Mouse (Mus musculus) midbrain, embryonic 14.5 days (tissue): Measurements from ENCODE around the gene Nmnat1. TPM values are rescaled to one million over a fixed set of nuclear protein-coding genes. Genes with fewer than 3 reads are reported as not detected.
"Not testable (repeated sequence)": the region's sequence is repeated elsewhere in the genome, so short reads cannot be mapped to it uniquely, and the experiment has no call there.

Experiments used
- ATAC-seq: fragments of 200-750 bp; cut with Nextera tagmentation; 2 replicates; pipeline ENCODE4 v1.8.0; 2017; ENCODE audit warnings: moderate number of reproducible peaks, moderate library complexity; ENCODE audit not compliant: low FRiP score, low TSS enrichment
- DNase-seq: peaks from one replicate; pipeline ENCODE4 v3.0.0-alpha.2; 2015
- H3K27ac ChIP-seq: fragments of 300-500 bp; sonication (generic); replicated peaks from 2 replicates; pipeline ENCODE4 v1.5.1; 2014; ENCODE audit warnings: mild to moderate bottlenecking, low read depth, low read length, moderate library complexity
- H3K27me3 ChIP-seq: fragments of 300-500 bp; sonication (generic); 2 replicates; pipeline ENCODE4 v1.6.1; 2014; ENCODE audit warnings: low read length, control low read depth, mixed read lengths; ENCODE audit not compliant: control insufficient read depth, insufficient read depth
- H3K36me3 ChIP-seq: fragments of 300-500 bp; sonication (generic); 2 replicates; pipeline ENCODE4 v1.6.1; 2014; ENCODE audit warnings: low read length, control low read depth; ENCODE audit not compliant: control insufficient read depth, insufficient read depth
- H3K4me1 ChIP-seq: fragments of 300-500 bp; sonication (generic); 2 replicates; pipeline ENCODE4 v1.6.1; 2014; ENCODE audit warnings: mild to moderate bottlenecking, antibody characterized with exemption, low read length, control low read depth; ENCODE audit not compliant: control insufficient read depth, insufficient read depth
- H3K4me2 ChIP-seq: fragments of 300-500 bp; sonication (generic); 2 replicates; pipeline ENCODE4 v1.6.1; 2014; ENCODE audit warnings: mild to moderate bottlenecking, low read length, moderate library complexity
- H3K4me3 ChIP-seq: fragments of 300-500 bp; sonication (generic); replicated peaks from 2 replicates; pipeline ENCODE4 v1.5.1; 2014; ENCODE audit warnings: low read depth, low read length
- H3K9ac ChIP-seq: fragments of 300-500 bp; sonication (generic); replicated peaks from 2 replicates; pipeline ENCODE4 v1.6.1; 2014; ENCODE audit warnings: mild to moderate bottlenecking, low read length, moderate library complexity
- H3K9me3 ChIP-seq: fragments of 300-500 bp; sonication (generic); 2 replicates; pipeline ENCODE4 v1.6.1; 2016; ENCODE audit warnings: low read length, control low read depth, mixed read lengths; ENCODE audit not compliant: control insufficient read depth
- WGBS: fragments of 180-500 bp; shearing (Covaris S2); extraction: QIAGEN DNeasy Blood & Tissue Kit; methylation state at CpG from one replicate; pipeline ENCODE4 v1.1.7; 2014; 5-methylcytosine and 5-hydroxymethylcytosine counted together
- polyA plus RNA-seq: library from polyadenylated mRNA; unstranded; fragments of >200 nt; fragmentation: Nextera tagmentation; extraction: Ambion mirVana; gene quantifications from 2 replicates; pipeline ENCODE4 v1.2.1, GENCODE M21; 2014

Gene Nmnat1
- polyA plus RNA-seq, 1 experiment from 2014 or later, result 9.4 TPM

DNA sequence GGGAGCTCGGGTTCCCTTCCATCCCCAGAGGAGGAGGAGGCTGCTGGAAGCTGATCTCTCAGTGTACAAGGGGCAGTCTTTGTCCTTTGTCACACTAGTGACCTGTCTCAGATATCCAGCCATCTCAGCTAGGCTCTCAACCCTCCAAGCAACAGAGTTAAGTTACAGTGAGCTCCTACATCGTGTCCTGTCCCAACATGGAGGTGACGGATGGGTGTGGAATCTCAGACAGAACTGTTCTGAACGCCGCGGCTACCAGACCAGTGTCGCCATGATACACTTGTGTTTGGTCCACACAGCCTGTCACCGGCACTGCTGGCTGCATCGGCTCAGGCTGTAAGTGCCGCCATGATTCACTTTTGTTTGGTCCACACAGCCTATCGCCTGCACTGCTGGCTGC, 7.9 kb downstream of the Nmnat1 start, which contains the start of gene Tmem274:
TSS of gene Tmem274 (plus strand) at position 301 of the 400 bp plus-strand sequence.
- no peaks in the 10 kb centered on the region for H3K9me3 ChIP-seq
- WGBS, result 88% methylated on average over 11 of the region's 11 CpGs

DNA sequence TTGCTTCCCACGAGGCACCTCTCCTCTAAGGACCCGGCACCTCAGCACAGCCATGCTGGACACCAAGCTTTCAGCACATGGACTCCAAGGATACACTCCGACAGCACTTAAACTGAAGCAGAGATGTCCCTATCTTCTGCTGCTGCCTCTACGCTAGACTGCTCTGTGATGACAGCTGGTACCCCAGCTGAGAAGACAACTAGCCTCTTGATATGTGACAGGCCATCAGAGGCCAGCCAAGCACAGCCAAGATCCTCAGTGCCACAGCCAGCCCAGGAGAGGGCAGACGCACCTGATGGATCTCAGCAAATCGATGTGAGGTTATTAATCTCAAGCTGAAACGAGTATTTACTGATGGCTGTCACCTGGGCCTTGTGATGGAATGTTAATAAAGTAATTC, 9.9 kb downstream of the Nmnat1 start:
- Histone ChIP-seq H3K9me3 (no peaks in the 10 kb centered on the region), H3K36me3 (peaks cover 6% of the 10 kb centered on the region; the same call in 1 of the 2 replicates), H3K4me3 (no peak overlapping the region), H3K4me2 (no peak overlapping the region), H3K4me1 (no peaks in the 10 kb centered on the region), H3K27me3 (no peaks in the 10 kb centered on the region), H3K27ac (no peak overlapping the region), H3K9ac (no peak overlapping the region)
- WGBS, result 86% methylated on average over 7 of the region's 7 CpGs
- DNase-seq (no peak), ATAC-seq (no peak)

More for the DNA sequence above, 7.9 kb downstream of the Nmnat1 start, which contains the start of gene Tmem274:
- no peak within 1 kb of the TSS for H3K9ac ChIP-seq
- H3K4me3 ChIP-seq, result no peak within 1 kb of the TSS
- H3K4me2 ChIP-seq, result no peak within 1 kb of the TSS
- H3K27me3 ChIP-seq, result no peaks in the 10 kb centered on the region
- no peak within 1 kb of the TSS for H3K27ac ChIP-seq
- ATAC-seq, result no peak
- H3K36me3 ChIP-seq, result peaks cover 6% of the 10 kb centered on the region; the same call in 1 of the 2 replicates
- no peak for DNase-seq
- no peaks in the 10 kb centered on the region for H3K4me1 ChIP-seq

DNA sequence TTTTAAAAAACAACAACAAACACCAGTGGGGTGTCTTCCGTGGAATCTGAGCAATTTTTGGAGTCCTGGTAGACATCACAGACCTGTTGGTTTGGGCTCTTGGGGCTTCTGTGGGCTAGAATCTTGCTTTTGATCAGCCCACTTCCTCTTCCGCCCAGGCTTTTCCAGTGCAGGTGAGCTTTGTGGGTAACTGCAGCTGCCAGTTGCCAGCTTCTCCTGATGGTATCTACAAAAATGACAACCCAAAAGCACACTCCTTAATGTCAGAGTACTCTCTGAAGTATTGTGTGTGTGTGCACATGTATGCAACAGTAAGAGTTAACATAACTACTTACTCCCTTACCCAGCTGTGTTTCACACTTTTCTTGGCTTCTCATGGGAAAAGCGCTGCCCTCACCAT, 15.4 kb downstream of the Nmnat1 start:
- no peak for ATAC-seq
- no peak for DNase-seq
- peaks cover 20% of the 10 kb centered on the region; the same call in 1 of the 2 replicates for H3K36me3 ChIP-seq
- no peak overlapping the region for H3K27ac ChIP-seq
- no peak overlapping the region for H3K4me2 ChIP-seq
- no peak overlapping the region for H3K4me3 ChIP-seq
- 93% methylated on average over 3 of the region's 3 CpGs for WGBS
- H3K9me3 ChIP-seq, result no peaks in the 10 kb centered on the region
- H3K9ac ChIP-seq, result no peak overlapping the region
- H3K4me1 ChIP-seq, result no peaks in the 10 kb centered on the region
- H3K27me3 ChIP-seq, result no peaks in the 10 kb centered on the region

DNA sequence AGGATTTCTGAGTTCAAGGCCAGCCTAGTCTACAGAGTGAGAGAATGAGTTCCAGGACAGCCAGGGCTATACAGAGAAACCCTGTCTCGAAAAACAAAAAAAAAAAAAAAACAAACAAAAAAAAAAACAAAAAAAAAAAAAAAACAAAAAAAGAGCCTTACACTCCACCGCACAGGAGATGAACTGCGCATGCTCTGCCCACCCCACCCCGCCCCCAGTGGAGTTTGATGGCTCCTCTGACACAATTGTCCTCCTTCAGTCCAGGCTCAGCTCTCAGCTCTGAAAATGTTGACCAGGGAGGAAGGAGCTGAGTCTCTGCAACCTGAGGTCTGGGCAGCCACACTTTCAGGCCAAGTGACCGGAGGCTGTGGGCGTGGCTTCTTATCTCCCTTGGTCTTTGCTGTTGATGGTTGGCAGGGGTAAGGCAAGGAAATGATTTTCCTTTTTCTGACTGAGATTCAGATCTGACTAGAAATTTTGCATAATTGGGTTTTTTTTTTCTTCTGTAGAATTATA, 21.5 kb downstream of the Nmnat1 start:
- Histone ChIP-seq H3K36me3 (peaks cover 7% of the 10 kb centered on the region; the same call in 1 of the 2 replicates), H3K4me2 (no peak overlapping the region), H3K27ac (no peak overlapping the region), H3K27me3 (no peaks in the 10 kb centered on the region), H3K9me3 (no peaks in the 10 kb centered on the region), H3K9ac (no peak overlapping the region), H3K4me1 (no peaks in the 10 kb centered on the region), H3K4me3 (no peak overlapping the region)
- no peak for ATAC-seq
- WGBS, result 84% methylated on average over 6 of the region's 6 CpGs
- DNase-seq, result no peak

DNA sequence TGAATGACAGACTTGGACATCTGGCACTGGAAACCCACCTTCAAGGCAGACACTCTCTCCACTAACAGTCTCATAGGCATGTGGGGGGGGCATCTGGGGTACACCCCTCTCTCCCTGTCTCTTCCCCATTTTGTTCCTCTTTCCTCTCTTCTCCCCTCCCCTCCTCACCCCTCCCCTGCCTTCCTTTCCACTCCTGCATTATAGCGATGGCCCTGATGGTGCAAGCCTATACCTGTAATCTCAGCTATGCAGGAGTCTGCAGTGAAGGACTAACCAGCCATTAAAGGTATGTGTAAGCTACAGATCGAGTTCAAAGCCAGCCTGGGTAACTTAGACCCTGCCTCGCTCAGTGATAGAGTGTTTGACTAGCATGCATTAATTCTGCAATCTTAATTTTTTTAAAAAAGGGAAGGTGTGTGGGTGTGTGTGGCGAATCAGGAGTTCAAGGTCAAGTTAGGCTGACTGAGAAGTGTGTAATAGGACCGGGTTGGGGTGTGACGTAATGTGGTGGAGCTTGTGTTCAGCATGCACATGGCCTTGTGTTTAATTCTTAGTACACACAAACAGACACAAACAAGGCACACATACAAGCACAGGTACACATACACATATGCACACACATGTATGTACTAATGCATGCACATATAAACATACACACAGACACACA, 22.6 kb downstream of the Nmnat1 start:
- H3K27ac ChIP-seq, result no peak overlapping the region
- no peak overlapping the region for H3K4me2 ChIP-seq
- H3K36me3 ChIP-seq, result 0 out of 2 replicates have a peak, but pooled peaks cover 4% of the 10 kb centered on the region
- 78% methylated on average over 6 of the region's 6 CpGs for WGBS
- no peaks in the 10 kb centered on the region for H3K4me1 ChIP-seq
- no peak for DNase-seq
- H3K4me3 ChIP-seq, result no peak overlapping the region
- no peaks in the 10 kb centered on the region for H3K27me3 ChIP-seq
- no peak overlapping the region for H3K9ac ChIP-seq
- no peak for ATAC-seq
- no peaks in the 10 kb centered on the region for H3K9me3 ChIP-seq

DNA sequence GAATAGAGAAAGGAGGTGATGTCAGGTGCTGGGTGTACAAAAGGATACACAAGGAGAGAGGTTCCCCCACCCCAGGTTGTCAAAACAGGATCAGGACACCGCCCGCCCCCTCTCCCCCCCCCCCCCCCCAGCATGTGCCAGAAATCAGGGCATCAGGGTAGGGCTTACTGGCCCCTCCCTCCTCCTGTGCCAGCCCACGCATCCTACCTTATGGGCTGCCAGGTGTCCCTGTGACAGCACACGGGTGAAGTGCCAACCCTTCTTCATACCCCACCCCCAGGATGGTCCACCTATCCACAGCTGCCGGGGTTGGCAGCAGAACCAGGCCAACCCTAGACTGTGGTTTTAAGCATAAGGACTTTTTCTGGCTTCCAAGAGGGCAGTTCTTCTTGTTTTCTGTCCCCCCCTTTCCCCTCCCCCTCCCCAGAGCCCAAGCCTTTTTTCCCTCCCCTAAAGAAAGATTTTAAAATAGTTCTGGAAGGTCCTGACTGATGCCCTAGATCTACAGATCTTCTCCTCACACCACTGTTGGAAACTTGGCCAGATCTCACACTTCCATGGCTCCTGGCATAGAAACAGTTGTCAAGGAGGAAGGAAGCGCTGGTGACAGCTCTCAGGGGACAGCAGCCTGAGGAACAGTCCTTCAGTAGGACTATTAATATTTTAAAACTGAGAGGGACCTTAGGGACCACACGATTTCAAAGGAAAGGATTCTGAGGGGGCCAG, 23.3 kb downstream of the Nmnat1 start:
- no peaks in the 10 kb centered on the region for H3K27me3 ChIP-seq
- no peak overlapping the region for H3K9ac ChIP-seq

DNA sequence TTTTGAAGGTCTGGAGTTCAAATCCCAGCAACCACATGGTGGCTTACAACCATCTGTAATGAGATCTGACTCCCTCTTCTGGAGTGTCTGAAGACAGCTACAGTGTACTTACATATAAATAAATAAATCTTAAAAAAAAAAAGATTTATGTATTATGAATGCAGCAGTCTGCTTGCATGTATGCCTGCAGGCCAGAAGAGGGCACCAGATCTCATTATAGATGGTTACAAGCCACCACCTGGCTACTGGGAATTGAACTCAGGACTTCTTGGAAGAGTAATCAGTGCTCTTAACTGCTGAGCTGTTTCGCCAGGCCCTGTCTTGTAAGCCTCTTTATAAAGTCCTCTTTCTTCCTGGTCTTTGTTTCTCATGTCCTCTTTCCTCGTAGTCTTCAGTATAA, 24.5 kb downstream of the Nmnat1 start:
- WGBS, result 86% methylated on average over 2 of the region's 2 CpGs
- H3K4me1 ChIP-seq, result not testable (repeated sequence)

More for the DNA sequence above, 23.3 kb downstream of the Nmnat1 start:
- Histone ChIP-seq H3K4me3 (no peak overlapping the region), H3K36me3 (0 out of 2 replicates have a peak, but pooled peaks cover 4% of the 10 kb centered on the region), H3K4me1 (no peaks in the 10 kb centered on the region), H3K9me3 (no peaks in the 10 kb centered on the region), H3K27ac (no peak overlapping the region), H3K4me2 (no peak overlapping the region)
- WGBS, result 77% methylated on average over 7 of the region's 7 CpGs
- no peak for ATAC-seq
- peak; percentile 31 for DNase-seq

DNA sequence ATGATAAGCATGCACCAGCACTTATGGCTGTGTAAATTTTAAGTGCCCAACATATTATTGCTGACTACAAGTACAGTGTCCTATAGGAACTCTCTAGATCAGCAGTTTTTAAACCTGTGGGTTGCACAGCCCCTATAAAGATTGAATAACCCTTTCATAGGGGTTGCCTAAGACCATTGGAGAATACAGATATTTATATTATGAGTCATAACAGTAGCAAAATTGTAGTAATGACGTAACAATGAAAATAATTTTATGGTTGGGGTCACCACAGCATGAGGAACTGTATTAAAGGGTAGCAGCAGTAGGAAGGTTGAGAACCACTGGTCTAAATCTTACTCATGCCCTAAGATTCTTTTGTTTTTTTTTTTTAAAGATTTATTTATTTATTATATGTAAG, 25.6 kb downstream of the Nmnat1 start:
- no peaks in the 10 kb centered on the region for H3K4me1 ChIP-seq
- WGBS, result 81% methylated on average over 1 of the region's 1 CpGs
- H3K9ac ChIP-seq, result no peak overlapping the region
- no peak overlapping the region for H3K27ac ChIP-seq
- no peaks in the 10 kb centered on the region for H3K36me3 ChIP-seq
- no peak for ATAC-seq
- H3K27me3 ChIP-seq, result no peaks in the 10 kb centered on the region
- no peak overlapping the region for H3K4me2 ChIP-seq
- no peak overlapping the region for H3K4me3 ChIP-seq
- no peaks in the 10 kb centered on the region for H3K9me3 ChIP-seq
- no peak for DNase-seq

More for the DNA sequence above, 24.5 kb downstream of the Nmnat1 start:
- H3K9me3 ChIP-seq, H3K4me3 ChIP-seq, H3K9ac ChIP-seq, DNase-seq, H3K27me3 ChIP-seq, H3K27ac ChIP-seq, ATAC-seq, H3K36me3 ChIP-seq, H3K4me2 ChIP-seq: not testable (repeated sequence)
